Mouse (Mus musculus) lung, embryonic 14.5 days (tissue): ENCODE data around the gene Lgals12. TPM values are rescaled to one million over a fixed set of nuclear protein-coding genes. Genes with fewer than 3 reads are reported as not detected.
A peak's percentile ranks its signal among the peaks of the same experiment; 100 is the strongest.

Source experiments
- ATAC-seq: fragments of 200-750 bp; cut with Nextera tagmentation; 2 replicates; pipeline ENCODE4 v1.8.0; 2017; ENCODE audit warnings: mild to moderate bottlenecking, moderate TSS enrichment, moderate library complexity; ENCODE audit not compliant: insufficient read depth
- DNase-seq: peaks from one replicate; pipeline ENCODE4 v3.0.0-alpha.2; 2015
- H3K27ac ChIP-seq: fragments of 300-500 bp; sonication (generic); 2 replicates; pipeline ENCODE4 v1.5.1; 2014; ENCODE audit warnings: low read depth, mild to moderate bottlenecking, moderate library complexity
- H3K27me3 ChIP-seq: fragments of 300-500 bp; sonication (generic); 2 replicates; pipeline ENCODE4 v1.6.1; 2014; ENCODE audit warnings: low read length, control low read depth; ENCODE audit not compliant: insufficient read depth
- H3K36me3 ChIP-seq: fragments of 300-500 bp; sonication (generic); 2 replicates; pipeline ENCODE4 v1.6.1; 2014; ENCODE audit warnings: control low read depth; ENCODE audit not compliant: insufficient read depth
- H3K4me1 ChIP-seq: fragments of 300-500 bp; sonication (generic); 2 replicates; pipeline ENCODE4 v1.6.1; 2014; ENCODE audit warnings: antibody characterized with exemption, control low read depth; ENCODE audit not compliant: insufficient read depth
- H3K4me2 ChIP-seq: fragments of 300-500 bp; sonication (generic); 2 replicates; pipeline ENCODE4 v1.6.1; 2014; ENCODE audit warnings: mild to moderate bottlenecking
- H3K4me3 ChIP-seq: fragments of 300-500 bp; sonication (generic); 2 replicates; pipeline ENCODE4 v1.5.1; 2014; ENCODE audit warnings: low read depth, low read length
- H3K9ac ChIP-seq: fragments of 300-500 bp; sonication (generic); 2 replicates; pipeline ENCODE4 v1.6.1; 2014
- H3K9me3 ChIP-seq: fragments of 300-500 bp; sonication (generic); 2 replicates; pipeline ENCODE4 v1.6.1; 2016; ENCODE audit warnings: low read depth, low read length, control low read depth
- CTCF ChIP-seq: IDR thresholded peaks from 2 replicates; pipeline ENCODE4 v1.5.1; 2016; ENCODE audit warnings: antibody characterized with exemption, low read depth
- WGBS: fragments of 180-500 bp; shearing (Covaris S2); extraction: QIAGEN DNeasy Blood & Tissue Kit; methylation state at CpG from one replicate; pipeline ENCODE4 v1.1.7; 2014; 5-methylcytosine and 5-hydroxymethylcytosine counted together
- polyA plus RNA-seq: library from polyadenylated mRNA; unstranded; fragments of >200 nt; fragmentation: Nextera tagmentation; extraction: Ambion mirVana; gene quantifications from 2 replicates; pipeline ENCODE4 v1.2.1, GENCODE M21; 2014

Lgals12 gene
- polyA plus RNA-seq, 1 experiment from 2014 or later, result 1.5 TPM

DNA sequence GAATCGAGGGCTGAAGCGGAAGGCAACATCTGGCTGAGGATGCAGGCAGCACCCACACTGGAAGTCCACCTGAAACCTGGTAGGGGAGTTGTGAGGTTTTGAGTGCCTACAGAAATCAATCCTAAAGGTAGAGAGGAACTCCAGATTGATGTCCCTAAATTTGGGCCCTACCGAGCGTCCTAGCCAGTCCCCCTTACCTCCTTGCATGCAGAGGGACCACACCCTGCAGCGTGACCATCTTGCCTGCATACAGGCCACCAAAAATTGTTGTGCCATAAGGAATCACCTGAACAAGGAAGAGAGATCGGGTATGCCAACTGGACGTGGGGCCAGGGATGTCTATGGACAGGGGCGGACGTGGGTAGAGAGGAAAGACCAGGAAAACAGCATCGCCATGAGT lies 2.9 kb downstream of the Lgals12 start:
- WGBS, result 89% methylated on average over 10 of the region's 10 CpGs
- no peak for DNase-seq
- no peak overlapping the region for H3K9ac ChIP-seq

GRCm38 (mm10) chr19:7601551-7601950 lies 5.4 kb downstream of the Lgals12 start:
- no peak overlapping the region for H3K4me3 ChIP-seq
- ATAC-seq (no peak), DNase-seq (no peak)
- 72% methylated on average over 4 of the region's 4 CpGs for WGBS
- no peaks in the 10 kb centered on the region for H3K9me3 ChIP-seq
- H3K4me1 ChIP-seq, result peaks cover 5% of the 10 kb centered on the region
- no peak overlapping the region for H3K9ac ChIP-seq
- H3K27me3 ChIP-seq, result no peaks in the 10 kb centered on the region
- TF ChIP-seq CTCF, result no peak
- no peaks in the 10 kb centered on the region for H3K36me3 ChIP-seq
- no peak overlapping the region for H3K27ac ChIP-seq
- no peak overlapping the region for H3K4me2 ChIP-seq

More for the DNA sequence above, 2.9 kb downstream of the Lgals12 start:
- Histone ChIP-seq H3K27ac (no peak overlapping the region), H3K9me3 (no peaks in the 10 kb centered on the region), H3K4me1 (peaks cover 15% of the 10 kb centered on the region), H3K4me3 (no peak overlapping the region), H3K4me2 (no peak overlapping the region), H3K36me3 (no peaks in the 10 kb centered on the region), H3K27me3 (0 out of 2 replicates have a peak, but pooled peaks cover 2% of the 10 kb centered on the region)
- ATAC-seq, result no peak
- no peak for TF ChIP-seq CTCF

GRCm38 (mm10) chr19:7598481-7598880 lies 8.5 kb downstream of the Lgals12 start:
- Histone ChIP-seq H3K36me3 (no peaks in the 10 kb centered on the region), H3K9me3 (no peaks in the 10 kb centered on the region), H3K27me3 (no peaks in the 10 kb centered on the region), H3K4me3 (no peak overlapping the region), H3K9ac (no peak overlapping the region), H3K4me2 (no peak overlapping the region), H3K27ac (no peak overlapping the region), H3K4me1 (no peaks in the 10 kb centered on the region)
- WGBS, result 43% methylated on average over 4 of the region's 4 CpGs
- ATAC-seq, result no peak
- DNase-seq, result no peak
- TF ChIP-seq CTCF, result no peak

DNA sequence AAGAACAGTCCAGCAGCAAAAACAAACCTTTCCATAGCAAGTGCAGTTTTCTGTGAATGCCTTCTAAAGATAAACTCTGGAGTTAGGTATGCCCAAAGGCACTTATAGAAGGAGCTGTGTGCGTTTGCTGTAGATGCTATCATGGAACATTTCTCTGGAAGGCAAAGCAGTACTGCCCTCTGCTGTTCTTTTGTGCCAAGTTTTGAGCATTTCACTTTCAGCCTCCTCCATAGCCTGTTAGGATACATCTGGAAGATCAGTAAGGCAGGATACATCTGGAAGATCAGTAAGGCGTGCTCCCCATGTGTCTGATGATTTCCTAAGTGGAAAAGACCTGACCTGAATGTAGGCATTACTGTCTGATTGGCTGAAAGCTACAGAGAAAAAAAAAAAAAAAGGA lies 11.5 kb downstream of the Lgals12 start:
- H3K36me3 ChIP-seq, result no peaks in the 10 kb centered on the region
- H3K27me3 ChIP-seq, result no peaks in the 10 kb centered on the region
- ATAC-seq (peak; percentile 54; the same call in 1 of the 2 replicates), DNase-seq (peak; percentile 83)
- no peaks in the 10 kb centered on the region for H3K9me3 ChIP-seq
- peak; percentile 77 for TF ChIP-seq CTCF
- H3K4me1 ChIP-seq, result no peaks in the 10 kb centered on the region
- no peak overlapping the region for H3K27ac ChIP-seq
- WGBS, result 13% methylated on average over 2 of the region's 2 CpGs
- no peak overlapping the region for H3K9ac ChIP-seq
- H3K4me2 ChIP-seq, result no peak overlapping the region
- H3K4me3 ChIP-seq, result no peak overlapping the region

DNA sequence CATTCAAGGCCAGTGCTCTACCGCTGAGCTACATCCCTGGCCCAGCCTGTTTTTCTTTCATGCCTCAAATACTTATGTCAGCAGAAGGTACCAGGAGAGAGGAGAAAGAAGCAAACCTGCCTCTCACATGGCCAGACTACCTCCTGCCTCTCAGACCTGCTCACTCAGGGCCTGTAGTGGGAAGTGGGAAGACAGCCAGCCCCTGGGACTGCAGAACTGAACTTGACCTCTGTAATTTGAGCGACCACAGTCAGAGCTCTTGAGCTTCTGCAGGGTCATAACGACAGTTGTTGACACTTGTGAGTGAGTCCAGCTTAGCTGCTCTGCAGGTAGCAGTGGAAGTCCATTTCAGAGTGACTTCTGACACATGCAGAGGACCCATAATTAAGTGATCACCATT lies 15.0 kb downstream of the Lgals12 start:
- no peak for TF ChIP-seq CTCF
- WGBS, result 36% methylated on average over 3 of the region's 3 CpGs
- no peak overlapping the region for H3K4me3 ChIP-seq
- no peaks in the 10 kb centered on the region for H3K4me1 ChIP-seq
- H3K9ac ChIP-seq, result no peak overlapping the region
- no peaks in the 10 kb centered on the region for H3K36me3 ChIP-seq
- H3K9me3 ChIP-seq, result no peaks in the 10 kb centered on the region
- no peak overlapping the region for H3K27ac ChIP-seq
- DNase-seq (no peak), ATAC-seq (no peak)
- no peak overlapping the region for H3K4me2 ChIP-seq
- no peaks in the 10 kb centered on the region for H3K27me3 ChIP-seq

DNA sequence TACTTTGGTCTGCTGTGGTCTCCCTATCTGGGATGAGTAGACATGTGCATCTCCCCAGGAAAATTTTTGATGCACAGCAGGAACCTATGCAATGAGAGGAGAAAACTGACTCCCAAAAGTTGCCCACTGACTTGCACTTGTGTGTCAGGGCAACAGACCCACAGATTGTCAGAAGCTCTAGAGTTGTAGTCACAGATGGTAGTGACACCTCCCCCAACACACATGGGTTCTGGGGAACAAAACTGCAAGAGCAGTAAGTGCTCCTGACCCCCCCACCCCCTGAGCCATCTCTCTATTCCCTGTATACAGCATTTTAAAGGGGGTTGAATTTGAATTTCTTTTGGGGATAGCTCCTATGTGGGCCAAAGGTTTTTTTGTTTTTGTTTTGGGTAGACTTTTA lies 16.2 kb downstream of the Lgals12 start:
- no peaks in the 10 kb centered on the region for H3K4me1 ChIP-seq
- DNase-seq, result no peak
- H3K9ac ChIP-seq, result no peak overlapping the region

DNA sequence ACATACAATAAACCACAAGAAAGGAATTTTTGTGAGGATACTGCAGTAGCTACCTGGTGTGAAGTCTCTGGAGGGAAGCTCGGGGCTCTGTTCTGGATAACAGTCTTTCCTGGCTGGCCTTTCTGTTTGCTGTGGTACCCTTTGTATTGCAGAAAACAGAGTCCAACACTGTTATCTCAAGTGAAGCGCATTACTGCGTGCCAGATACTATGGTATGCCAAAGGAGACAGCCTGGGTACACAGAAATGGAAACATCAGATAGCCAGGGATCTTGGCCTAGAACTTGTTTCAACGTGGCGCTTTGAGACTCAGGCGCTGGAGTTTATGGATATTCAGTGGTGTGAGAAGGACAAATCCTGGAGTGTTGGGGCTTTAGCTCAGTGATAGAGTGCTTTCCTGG lies 21.2 kb downstream of the Lgals12 start:
- no peak for DNase-seq
- H3K4me1 ChIP-seq, result no peaks in the 10 kb centered on the region
- H3K27me3 ChIP-seq, result no peaks in the 10 kb centered on the region
- H3K9me3 ChIP-seq, result no peaks in the 10 kb centered on the region
- no peak overlapping the region for H3K27ac ChIP-seq
- H3K9ac ChIP-seq, result no peak overlapping the region
- no peak for ATAC-seq
- H3K4me3 ChIP-seq, result no peak overlapping the region
- 91% methylated on average over 6 of the region's 6 CpGs for WGBS
- no peak for TF ChIP-seq CTCF
- H3K4me2 ChIP-seq, result no peak overlapping the region
- no peaks in the 10 kb centered on the region for H3K36me3 ChIP-seq

More for the DNA sequence above, 16.2 kb downstream of the Lgals12 start:
- Histone ChIP-seq H3K36me3 (no peaks in the 10 kb centered on the region), H3K27ac (no peak overlapping the region), H3K4me3 (no peak overlapping the region), H3K27me3 (no peaks in the 10 kb centered on the region), H3K9me3 (no peaks in the 10 kb centered on the region), H3K4me2 (no peak overlapping the region)
- ATAC-seq, result no peak
- no peak for TF ChIP-seq CTCF

DNA sequence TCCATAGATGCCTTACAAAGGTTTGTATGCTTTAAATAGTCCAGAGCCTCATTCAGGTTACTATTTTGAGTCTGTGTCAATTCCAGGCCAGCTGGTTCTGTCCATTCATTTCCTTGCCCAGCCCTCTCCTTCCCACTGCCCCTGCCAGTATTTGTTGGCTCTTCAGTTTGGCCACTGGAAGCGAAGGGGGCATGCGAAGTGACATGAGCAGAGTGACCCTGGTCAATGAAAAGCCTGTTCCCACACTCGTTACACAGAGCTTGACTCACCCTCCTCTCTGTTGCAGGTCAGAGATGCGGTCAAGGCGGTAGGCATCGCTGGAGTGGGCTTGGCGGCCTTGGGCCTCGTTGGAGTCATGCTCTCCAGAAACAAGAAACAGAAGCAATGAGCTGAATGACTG lies 21.7 kb downstream of the Lgals12 start:
- Histone ChIP-seq H3K4me1 (no peaks in the 10 kb centered on the region), H3K9me3 (no peaks in the 10 kb centered on the region), H3K9ac (no peak overlapping the region), H3K4me2 (no peak overlapping the region), H3K4me3 (no peak overlapping the region), H3K27me3 (no peaks in the 10 kb centered on the region), H3K27ac (no peak overlapping the region), H3K36me3 (no peaks in the 10 kb centered on the region)
- 82% methylated on average over 8 of the region's 8 CpGs for WGBS
- TF ChIP-seq CTCF, result no peak
- DNase-seq (no peak), ATAC-seq (no peak)
